Mouse (Mus musculus) G1E (cell line): ENCODE results near the gene Tmem214.

Source experiments
- CTCF ChIP-seq: IDR thresholded peaks from 2 replicates; pipeline ENCODE4 v1.5.1; 2012; ENCODE audit warnings: low read depth, low read length, inconsistent platforms, mixed read lengths
- GATA1 ChIP-seq: IDR thresholded peaks from 2 replicates; pipeline ENCODE4 v1.6.1; 2012; ENCODE audit warnings: borderline replicate concordance, low read length, inconsistent platforms, mixed read lengths
- TAL1 ChIP-seq: conservative IDR thresholded peaks from 2 replicates; pipeline ENCODE4 v1.6.1; 2012; ENCODE audit warnings: low read depth, low read length, inconsistent platforms, mixed read lengths

GRCm38 (mm10) chr5:30890375-30890774, 22.6 kb downstream of the Tmem214 start:
- TF ChIP-seq CTCF = no peak
- no peak for TF ChIP-seq GATA1
- TF ChIP-seq TAL1 = no peak
